Mouse (Mus musculus) heart, postnatal 0 days (tissue): Measurements from ENCODE around the gene Lsg1.

Experiments used
- CTCF ChIP-seq: IDR thresholded peaks from 2 replicates; pipeline ENCODE4 v1.5.1; 2016; ENCODE audit warnings: antibody characterized with exemption, control low read depth, low read depth
- EP300 ChIP-seq: IDR thresholded peaks from 2 replicates; pipeline ENCODE4 v1.6.1; 2016; ENCODE audit warnings: antibody characterized with exemption, low read depth

- TF ChIP-seq CTCF (no peak), EP300 (no peak)
Measured at GRCm38 (mm10) chr16:30550748-30551192, 36.6 kb downstream of the Lsg1 start, which contains the start of gene Tmem44.
